Mouse (Mus musculus): ENCODE measurements around the gene Tub. TPM values are rescaled to one million over a fixed set of nuclear protein-coding genes. Genes with fewer than 3 reads are reported as not detected.

The Tub gene
- total RNA-seq, 2 experiments from 2014 or later = 0.89 to 1.3 TPM

DNA sequence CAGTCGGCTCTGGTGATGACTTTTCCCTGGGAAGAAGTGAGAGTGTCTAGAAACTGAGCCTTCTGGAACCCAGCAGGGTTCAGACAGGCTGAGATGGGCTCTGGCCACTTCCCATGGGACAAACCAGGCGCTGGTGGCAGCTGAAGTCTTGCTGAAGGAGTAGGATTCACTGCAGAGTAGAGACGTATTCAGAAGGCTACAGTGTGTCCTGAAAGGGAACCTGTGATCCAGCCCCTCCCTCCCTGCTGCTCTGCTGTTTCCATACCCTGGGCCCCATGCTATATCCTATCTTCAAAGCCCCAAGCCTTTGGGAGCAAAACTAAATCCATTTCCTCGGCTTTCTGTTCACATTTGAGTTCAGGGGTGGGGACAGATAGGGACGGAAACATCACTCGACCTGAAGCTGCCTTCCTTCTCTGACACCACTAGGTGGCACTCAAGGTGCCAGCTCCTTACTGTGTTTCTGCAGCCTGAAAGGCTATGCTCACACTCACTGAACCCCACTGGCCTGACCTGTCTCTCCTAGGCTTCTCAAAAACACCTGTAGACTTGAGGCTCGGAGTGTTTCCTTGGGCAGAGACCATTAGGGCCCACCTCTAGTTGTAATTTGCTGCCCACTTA is 16.7 kb downstream of the Tub start:
- DNase-seq = peak; percentile 26
- intact Hi-C loops (cut with DNase I; ENCODE audit: low total_unique reads) = loop anchor here (2.0 kb wide), 1 partner anchor 62 kb away; no protein-coding TSS in a partner anchor

DNA sequence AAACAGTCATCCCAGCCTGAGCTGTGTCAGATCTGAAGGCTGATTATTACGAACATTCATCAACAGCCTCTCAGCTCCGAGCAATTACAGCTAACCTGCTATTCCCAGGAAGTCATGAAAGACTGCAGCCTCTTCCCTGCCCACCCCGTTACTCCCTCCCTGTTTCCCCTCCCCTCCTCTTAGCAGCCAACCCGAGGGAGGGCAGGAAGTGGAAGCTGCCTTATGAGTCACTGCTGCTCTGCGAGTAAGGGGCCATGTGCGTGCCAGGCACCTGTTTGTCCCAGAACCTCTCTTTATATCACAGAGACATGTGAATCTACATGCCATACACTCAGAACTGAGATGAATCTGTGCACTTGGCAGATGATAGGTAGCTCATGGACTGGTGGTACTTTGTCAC is 18.1 kb downstream of the Tub start:
- intact Hi-C loops (cut with DNase I; ENCODE audit: low total_unique reads) = no loop called here
- no peak for DNase-seq

DNA sequence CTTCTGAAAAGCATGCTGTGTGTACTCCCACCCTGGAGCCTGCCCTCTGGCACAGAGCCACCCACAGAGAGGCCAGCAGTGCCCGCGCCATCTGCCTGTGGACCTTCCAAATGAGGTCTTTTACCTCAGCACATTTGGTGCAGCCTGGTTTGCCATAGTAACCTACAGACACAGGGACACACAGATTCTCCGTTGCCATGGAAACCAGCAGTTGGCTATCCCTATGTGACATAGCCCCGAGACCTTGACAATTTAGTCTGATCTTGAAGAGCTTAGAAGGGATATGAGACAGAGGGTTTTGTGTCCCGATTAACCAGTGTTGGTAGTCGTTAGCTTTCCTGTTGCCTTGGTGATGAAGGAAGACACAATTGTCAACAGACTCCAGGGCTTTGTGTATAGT is 22.1 kb downstream of the Tub start:
- intact Hi-C loops (cut with DNase I; ENCODE audit: low total_unique reads) = no loop called here
- no peak for DNase-seq

DNA sequence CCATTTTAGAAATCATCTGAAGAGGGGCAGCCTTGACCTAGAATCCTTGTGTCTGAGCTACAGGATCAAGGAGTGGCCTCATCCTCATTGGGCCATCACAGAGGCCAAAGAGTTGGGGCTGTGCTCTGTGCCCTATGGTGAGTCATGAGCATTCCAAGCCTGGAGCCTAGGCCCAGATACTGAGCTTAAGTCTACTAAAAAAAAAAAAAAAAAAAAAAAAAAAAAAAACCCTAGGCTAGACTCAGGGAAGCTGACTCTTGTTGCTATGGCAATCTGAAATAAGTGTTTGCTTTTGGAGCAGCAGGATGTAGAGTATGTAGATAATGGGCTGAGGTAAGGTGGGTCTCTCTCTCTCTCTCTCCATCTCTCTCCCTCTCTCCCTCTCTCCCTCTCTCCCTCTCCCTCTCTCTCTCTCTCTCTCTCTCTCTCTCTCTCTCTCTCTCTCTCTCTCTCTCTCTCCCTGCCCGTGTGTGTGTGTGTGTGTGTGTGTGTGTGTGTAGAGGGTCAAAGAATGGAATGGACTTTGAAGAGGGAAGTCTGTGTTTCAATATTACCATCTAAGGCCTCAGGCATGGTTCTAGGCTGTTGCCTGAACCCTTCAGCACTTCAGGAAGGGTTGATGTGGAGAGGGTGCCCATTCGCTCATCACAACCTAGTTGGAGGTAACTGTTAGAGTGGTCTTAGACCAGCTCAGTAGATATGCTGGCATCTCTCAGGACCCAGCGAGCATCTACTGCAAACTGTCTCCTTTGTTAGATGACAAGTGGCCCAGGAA is 36.0 kb downstream of the Tub start:
- intact Hi-C loops (cut with DNase I; ENCODE audit: low total_unique reads) = no loop called here
- DNase-seq = no peak

DNA sequence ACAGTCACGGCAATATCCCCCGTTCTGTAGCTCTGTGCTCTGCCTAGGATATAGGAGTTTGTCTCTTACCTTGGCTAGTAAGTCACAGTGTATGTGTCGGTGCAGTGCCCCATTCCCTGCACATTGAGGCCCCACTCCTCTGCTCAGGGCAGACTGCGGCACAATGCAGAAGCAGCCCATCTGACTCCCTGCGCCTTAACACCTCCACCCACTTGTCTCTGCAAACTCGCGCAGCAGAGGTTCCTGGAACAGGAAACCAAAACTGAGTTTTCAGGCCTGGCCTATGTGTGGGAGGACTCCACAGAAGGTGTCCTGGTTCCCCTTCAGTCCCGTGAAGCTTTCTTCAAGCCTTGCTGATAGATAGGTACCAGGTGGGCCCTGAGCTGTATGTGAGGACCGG is 41.1 kb downstream of the Tub start:
- intact Hi-C loops (cut with DNase I; ENCODE audit: low total_unique reads) = no loop called here
- DNase-seq = no peak

DNA sequence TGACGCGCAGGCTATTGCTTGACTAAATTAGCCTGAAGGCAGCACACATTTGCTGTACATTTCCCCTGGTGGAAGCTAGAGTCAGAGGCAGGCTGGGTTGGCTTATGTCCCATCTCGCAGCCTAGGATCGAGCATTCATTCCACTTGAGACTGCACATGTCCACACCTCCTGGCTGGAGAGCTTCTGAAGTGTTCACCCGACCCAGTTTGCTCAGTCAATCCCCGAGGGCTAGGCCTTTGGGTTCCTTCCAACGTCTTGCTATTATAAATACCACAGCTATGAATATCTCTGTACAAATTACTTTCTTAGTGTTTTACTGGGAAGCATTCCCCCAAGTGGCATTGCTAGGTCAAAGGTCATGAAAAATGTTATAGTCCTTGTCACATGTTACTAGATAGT is 43.1 kb downstream of the Tub start:
- peak; percentile 75 for DNase-seq
- intact Hi-C loops (cut with DNase I; ENCODE audit: low total_unique reads) = no loop called here

DNA sequence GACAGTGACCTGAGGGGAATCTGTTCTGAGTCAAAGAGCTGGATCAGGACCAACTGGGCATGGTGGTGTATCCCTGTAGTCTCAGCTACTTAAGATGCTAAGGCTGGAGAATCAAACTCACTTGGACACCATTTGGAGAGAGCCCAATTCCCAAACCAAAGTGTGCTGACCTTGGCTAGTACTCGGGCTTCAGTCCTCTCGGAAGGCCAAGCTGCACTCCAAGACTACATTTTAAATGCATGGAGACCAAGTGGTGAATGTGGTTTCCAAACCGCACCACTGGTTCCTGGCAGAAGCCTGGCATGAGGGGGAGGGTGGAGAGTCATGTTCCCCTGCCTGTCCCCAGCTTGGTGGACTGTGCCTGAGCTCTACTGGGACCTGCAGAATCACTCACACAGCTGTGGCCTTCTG is 43.7 kb downstream of the Tub start:
- peak; percentile 8 for DNase-seq
- intact Hi-C loops (cut with DNase I; ENCODE audit: low total_unique reads) = no loop called here

DNA sequence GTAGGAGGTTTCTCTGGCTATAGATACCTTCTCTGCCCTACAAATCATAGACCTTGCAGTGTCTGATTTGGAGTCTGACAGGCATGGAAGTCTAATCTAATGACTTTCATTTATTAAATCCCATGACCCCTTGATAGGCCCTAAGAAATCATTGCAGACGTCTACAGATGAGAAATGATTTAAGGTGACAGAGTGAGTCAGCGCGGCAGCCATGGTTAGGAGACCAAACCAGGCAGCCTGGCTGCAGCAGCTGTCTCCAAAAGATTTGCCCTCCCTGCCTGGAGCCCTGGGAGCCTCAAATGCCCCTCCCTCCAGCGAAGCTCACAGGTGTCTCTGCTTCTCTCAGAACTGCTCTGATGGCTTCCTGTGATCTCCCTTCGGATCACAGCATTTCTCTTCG is 46.0 kb downstream of the Tub start:
- no peak for DNase-seq
- intact Hi-C loops (cut with DNase I; ENCODE audit: low total_unique reads) = no loop called here

DNA sequence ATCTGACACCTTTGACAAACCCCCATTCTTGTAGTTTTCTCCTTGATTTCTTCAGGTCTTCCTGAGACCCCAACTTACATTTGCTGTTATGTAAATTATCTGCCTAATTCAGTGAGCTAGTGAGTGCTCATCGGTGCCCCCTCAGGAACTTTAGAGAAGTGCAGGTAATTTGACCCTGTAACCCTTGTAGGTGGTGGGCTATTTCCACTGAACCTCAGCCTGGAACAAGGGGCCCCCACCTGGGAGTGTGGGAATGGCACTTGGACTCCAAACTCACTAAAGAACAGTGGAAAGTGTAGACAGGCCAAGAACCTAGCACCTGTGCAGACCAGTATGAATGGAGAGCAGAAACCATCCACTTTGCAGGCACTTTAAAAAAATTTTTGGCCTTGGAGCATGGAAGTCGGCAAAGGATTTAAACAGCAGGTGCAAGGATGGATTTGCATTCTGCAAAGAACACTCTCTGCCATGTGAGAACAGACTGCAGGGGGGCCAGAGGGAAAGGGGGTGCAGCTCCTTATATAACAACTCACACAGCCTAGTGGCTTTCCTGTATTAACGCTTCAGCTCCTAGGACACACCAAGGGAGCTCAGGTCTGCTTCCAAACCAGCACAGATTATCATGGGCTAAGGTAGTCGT is 50.3 kb downstream of the Tub start:
- DNase-seq = no peak
- intact Hi-C loops (cut with DNase I; ENCODE audit: low total_unique reads) = loop anchor here (10.0 kb wide), 1 partner anchor 1246 kb away; the partner anchor contains the start of gene Cyb5r2

DNA sequence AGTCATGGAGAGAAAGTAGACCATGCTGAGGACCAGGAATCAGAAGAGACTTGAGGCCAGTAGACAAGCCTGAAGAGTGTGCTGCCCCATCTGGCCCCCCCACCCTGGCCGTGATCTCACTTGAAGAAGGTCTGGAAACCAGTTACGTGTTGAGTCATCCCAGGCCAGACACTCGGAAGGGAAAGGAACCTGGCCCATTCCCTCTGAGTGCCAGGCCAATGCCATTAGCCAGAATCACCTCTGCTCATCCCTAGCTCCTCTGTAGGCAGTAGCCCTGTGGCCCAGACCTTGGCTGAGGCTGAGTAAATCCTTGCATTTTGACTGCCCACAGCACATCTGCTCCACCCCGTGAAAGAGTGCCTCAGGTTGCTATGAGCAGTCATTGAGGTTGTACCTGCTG is 51.8 kb downstream of the Tub start:
- intact Hi-C loops (cut with DNase I; ENCODE audit: low total_unique reads) = loop anchor here (10.0 kb wide), 1 partner anchor 1247 kb away; the partner anchor contains the start of gene Cyb5r2

DNA sequence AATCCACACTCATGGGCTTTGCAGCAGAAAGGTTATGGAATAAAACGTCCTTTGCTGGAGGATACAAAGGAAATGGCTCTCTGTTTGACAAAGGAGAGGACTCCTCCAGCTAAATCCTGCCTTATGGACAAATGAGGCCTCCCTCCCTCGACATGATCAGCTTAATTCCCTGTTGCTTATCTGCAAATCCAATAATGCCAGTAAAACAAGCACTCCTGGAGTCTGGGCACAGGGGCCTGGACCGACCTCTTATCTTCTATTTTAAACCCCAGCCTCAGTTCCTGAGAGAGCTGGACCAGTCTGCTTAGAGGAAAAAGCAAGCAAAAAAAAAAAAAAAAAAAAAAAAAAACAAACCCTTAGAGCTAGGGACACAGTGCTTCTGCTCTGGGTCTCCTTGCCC is 53.5 kb downstream of the Tub start:
- intact Hi-C loops (cut with DNase I; ENCODE audit: low total_unique reads) = loop anchor here (10.0 kb wide), 1 partner anchor 1249 kb away; the partner anchor contains the start of gene Cyb5r2

More for the DNA sequence above, 51.8 kb downstream of the Tub start:
- no peak for DNase-seq

DNA sequence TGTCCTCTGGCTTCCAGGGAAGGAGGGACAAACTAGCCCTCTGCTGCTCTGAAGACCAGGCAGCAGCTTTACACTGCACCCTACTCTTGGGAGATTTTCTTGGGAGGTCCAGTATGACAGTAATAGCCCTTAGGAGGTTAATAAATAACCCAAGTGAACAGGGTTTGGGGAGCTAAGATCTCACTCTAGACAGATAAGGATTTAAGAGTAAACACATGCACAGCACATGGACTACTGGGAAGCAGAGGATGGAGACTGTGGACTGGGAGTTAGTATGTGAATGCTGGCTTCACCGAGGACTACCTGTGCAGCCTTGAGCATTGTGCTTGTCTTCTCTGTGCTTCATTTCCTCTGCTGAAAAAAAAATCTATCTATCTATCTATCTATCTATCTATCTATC is 59.1 kb downstream of the Tub start:
- intact Hi-C loops (cut with DNase I; ENCODE audit: low total_unique reads) = loop anchor here (10.0 kb wide), 1 partner anchor 1254 kb away; the partner anchor contains the start of gene Cyb5r2

More for the DNA sequence above, 53.5 kb downstream of the Tub start:
- DNase-seq = no peak

DNA sequence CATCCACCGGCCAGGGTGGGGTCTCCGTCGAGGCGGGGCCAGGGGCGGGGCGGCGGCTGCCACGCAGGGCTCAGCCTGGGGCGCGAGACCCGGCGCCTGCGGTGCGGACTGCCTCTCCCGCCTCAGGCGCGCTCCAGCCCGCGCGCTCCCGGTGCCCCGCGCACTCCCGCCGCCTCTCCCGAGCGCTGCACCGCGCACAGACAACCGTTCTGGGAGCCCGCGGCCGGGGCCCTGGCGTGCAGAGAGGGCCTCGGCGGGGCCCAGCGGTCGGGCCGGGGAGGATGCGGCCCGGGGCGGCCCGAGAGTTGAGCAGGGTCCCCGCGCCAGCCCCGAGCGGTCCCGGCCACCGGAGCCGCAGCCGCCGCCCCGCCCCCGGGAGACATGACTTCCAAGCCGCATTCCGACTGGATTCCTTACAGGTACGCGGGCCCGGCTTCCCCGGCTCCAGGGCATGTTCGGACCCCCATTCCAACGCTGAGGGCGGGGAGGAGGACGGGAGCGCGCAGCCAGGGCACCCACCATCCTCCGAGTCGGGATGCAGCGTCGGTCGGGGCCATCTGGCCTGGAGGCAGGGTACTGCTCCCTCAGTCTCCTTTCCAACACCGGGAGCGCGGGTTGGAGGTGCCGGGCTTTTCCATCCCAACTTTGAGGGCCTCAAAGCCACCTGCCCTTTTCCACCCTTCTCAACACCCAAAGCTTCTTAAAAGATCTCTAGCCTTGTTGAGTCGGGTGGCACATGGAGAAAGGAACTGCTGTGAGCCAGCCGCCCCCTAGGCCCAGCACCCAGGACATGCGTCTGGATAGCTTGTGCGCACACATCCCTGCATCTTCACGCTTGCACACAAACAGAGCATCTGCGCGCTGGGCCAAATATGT is 60.8 kb downstream of the Tub start:
- DNase-seq = no peak
- intact Hi-C loops (cut with DNase I; ENCODE audit: low total_unique reads) = no loop called here

More for the DNA sequence above, 59.1 kb downstream of the Tub start:
- no peak for DNase-seq

DNA sequence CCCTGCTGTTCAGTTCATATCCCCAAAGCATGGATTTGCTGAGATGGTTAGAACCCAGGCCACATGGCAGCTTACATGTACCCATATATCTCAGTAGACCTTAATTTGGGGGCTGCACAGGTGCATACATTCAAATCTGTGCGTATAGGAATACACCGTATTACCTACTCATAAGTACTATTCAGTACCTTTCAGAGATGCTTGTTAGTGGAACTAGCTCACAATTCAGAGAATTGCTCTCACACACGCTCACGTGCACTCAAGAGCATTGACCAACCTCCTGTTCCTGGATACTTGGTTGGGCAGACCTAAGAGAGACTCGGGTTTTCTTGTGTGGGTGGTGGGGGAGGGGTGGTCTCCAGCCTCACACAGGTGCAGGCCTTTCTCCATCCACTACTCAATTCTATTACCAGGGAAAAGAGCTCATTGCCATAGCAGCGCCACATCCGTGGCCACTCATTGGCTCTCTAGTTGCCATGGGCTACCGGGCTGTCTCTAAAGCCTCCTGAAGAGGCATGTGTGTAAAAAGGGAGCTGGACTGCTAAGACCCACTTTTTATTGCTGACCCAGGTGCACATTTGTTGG is 61.5 kb downstream of the Tub start:
- intact Hi-C loops (cut with DNase I; ENCODE audit: low total_unique reads) = no loop called here
- no peak for DNase-seq

DNA sequence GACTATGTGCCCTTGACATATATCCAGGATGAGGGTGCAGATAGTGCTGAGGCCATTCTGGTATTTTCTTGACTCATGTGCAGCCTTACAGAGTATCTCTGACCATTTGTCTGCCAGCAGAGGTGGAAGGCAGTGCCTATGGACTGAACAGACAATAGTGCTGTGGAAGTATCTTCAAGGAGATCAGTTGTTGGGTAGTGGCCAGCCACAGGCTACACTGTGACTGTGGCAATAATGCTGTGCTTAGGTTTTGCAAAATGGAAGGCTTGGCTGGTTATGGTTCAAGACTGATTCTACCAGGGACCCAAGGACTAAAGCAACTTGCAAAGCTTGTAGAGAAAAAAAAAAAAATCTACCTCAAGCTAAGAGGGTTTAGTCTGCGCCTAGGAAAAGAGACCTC is 62.4 kb downstream of the Tub start:
- DNase-seq = no peak
- intact Hi-C loops (cut with DNase I; ENCODE audit: low total_unique reads) = no loop called here

DNA sequence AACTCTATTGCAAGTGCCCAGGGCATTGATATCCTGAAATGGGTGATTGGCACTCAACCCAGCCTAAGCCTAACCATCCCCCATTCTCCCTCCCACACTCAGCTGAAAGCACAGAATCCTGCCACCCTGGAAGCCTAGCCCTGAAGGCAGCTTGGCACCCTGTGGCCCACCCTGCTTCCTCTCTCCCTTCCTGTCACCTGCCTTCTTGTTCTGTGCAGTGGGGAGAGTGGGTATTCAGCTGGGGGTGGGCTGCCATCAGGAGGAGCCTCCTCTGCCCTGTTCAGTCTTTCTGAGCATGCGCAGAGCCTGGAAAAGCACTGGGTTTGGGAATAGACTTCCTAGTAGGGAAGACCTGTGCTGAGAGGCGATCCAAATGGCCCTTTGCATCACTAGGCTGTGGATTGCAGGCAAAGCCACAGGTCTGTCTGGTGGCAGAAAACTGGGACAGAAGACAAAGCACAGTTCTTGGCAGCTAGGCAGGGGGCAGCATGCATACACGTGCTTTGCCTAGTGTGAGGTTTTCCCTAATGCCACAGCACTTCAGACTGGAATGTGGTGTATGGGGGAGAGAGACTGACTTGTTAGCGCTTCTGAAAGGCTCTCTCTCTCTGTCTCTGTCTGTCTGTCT is 63.0 kb downstream of the Tub start:
- DNase-seq = no peak
- intact Hi-C loops (cut with DNase I; ENCODE audit: low total_unique reads) = no loop called here

DNA sequence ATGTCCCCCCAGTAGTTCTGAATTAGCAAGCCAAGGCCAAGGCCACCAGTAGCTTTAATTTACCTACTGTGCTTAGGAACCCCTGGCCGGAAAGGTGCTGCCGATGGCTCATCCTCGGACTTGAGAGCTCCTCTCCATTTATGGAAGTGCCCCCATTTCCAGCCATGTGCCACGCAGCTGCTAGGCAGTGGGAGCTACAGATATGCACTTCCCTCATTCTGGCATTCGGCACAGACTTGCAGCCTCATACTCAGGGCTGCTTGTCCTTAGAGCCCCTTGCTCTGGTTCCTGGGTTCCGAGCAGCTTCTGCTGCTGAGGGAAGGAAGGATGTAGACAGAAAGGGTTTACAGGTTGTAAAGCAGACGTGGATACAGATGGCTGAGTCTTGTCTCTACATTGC is 64.7 kb downstream of the Tub start:
- no peak for DNase-seq
- intact Hi-C loops (cut with DNase I; ENCODE audit: low total_unique reads) = no loop called here

DNA sequence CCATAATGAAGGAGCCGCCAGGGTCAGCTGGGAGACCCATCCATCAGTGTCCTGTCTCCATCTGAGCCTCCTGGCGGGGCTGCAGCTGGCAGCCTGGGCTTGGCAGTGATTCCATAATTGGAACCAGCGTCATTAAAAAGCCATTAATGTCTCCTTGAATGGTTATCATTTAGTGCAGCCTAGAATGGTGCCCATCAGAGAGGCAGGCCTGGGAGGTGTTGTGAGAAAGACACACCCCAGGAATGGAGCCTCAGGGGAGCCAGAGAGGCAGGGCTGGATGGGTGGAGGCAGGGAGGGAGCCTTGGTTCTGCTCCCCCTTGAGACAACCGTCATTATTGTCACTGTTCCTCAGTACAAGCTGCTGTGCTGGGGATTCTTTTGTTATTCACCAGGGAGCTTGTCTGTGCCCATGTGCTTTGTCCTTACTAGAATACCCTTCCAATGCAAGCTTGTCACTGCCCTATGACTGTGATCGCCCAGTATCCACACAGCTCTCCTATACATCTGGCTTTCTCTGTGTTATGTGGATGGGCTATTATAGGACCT is 66.3 kb downstream of the Tub start:
- no peak for DNase-seq
- intact Hi-C loops (cut with DNase I; ENCODE audit: low total_unique reads) = no loop called here
